22 mouse cellular contexts compared by ENCODE assay signal in the genomic region with DNA sequence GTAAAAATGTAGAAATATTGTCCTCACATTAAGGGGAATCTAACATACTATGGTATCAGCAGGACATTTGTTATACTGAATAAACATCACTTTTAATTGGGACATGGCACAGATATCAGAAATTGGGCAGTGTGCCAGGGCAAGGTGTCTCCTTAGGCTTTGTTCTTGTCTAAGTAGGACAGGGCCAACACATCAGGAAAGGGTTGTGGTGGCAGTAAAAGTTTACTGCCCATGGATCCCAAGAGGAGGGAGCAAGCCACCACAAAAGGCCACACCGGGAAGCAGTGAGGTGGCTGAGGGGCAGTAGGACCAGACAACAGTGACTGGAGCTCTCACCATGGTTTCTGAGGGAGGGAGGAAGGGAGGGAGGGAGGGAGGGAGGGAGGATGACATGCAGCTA.
A peak's percentile ranks its signal among the peaks of the same experiment; 100 is the strongest.
DNase-seq lines count a peak whose midpoint lies in the region; ATAC-seq lines count a peak whose summit lies in the region.
"Had no signal": no experiment of that assay in that cellular context is flagged by ENCODE, and none has a peak within 500 bp of the region (broad histone marks: within the 10 kb centered on the region; RNA-seq: fewer than 3 reads in every experiment).

No protein-coding gene starts in this region.

- peak overlapping the region; percentile 91 for H3K27ac ChIP-seq in heart, embryonic 13.5 days (replicated peaks)
- no peak overlapping the region for H3K27ac ChIP-seq in intestine, embryonic 14.5 days (ENCODE audit: low read depth)
- H3K27ac ChIP-seq in limb, embryonic 10.5 days = no peak overlapping the region
- H3K27ac ChIP-seq in forebrain, embryonic 12.5 days = no peak overlapping the region
- H3K27ac ChIP-seq: forebrain, embryonic 10.5 days; hindbrain, embryonic 14.5 days; liver, embryonic 13.5 days; midbrain, embryonic 13.5 days; neural tube, embryonic 13.5 days had no signal

- no peak for ATAC-seq in heart, embryonic 13.5 days (ENCODE audit: extremely low read depth, insufficient number of reproducible peaks, low FRiP score, low TSS enrichment)
- no peak for ATAC-seq in intestine, embryonic 14.5 days (replicated peaks; ENCODE audit: low FRiP score, low TSS enrichment, low read depth)
- no peak for ATAC-seq in forebrain, embryonic 12.5 days (ENCODE audit: low FRiP score)
- ATAC-seq: forebrain, postnatal 0 days; inflammation-experienced regulatory T-cells, adult 6 months; midbrain, embryonic 13.5 days had no signal

- no peaks in the 10 kb centered on the region for H3K36me3 ChIP-seq in heart, embryonic 13.5 days
- no peaks in the 10 kb centered on the region for H3K36me3 ChIP-seq in intestine, embryonic 14.5 days (ENCODE audit: control insufficient read depth, insufficient read depth, low read length)
- no peaks in the 10 kb centered on the region for H3K36me3 ChIP-seq in limb, embryonic 10.5 days
- H3K36me3 ChIP-seq in forebrain, embryonic 12.5 days (replicated peaks) = no peaks in the 10 kb centered on the region
- H3K36me3 ChIP-seq: forebrain, embryonic 10.5 days; liver, embryonic 13.5 days; midbrain, embryonic 13.5 days; neural tube, embryonic 13.5 days had no signal

- H3K27me3 ChIP-seq in heart, embryonic 13.5 days (replicated peaks) = no peaks in the 10 kb centered on the region
- no peaks in the 10 kb centered on the region for H3K27me3 ChIP-seq in intestine, embryonic 14.5 days (replicated peaks; ENCODE audit: control insufficient read depth, insufficient read depth, low read length)
- H3K27me3 ChIP-seq in limb, embryonic 10.5 days (ENCODE audit: low read depth, poor library complexity, severe bottlenecking) = no peaks in the 10 kb centered on the region
- no peaks in the 10 kb centered on the region for H3K27me3 ChIP-seq in forebrain, embryonic 12.5 days
- H3K27me3 ChIP-seq: liver, embryonic 13.5 days; midbrain, embryonic 13.5 days; neural tube, embryonic 13.5 days had no signal

- H3K4me3 ChIP-seq in heart, embryonic 13.5 days = no peak overlapping the region
- H3K4me3 ChIP-seq in intestine, embryonic 14.5 days (ENCODE audit: low read depth, low read length) = no peak overlapping the region
- no peak overlapping the region for H3K4me3 ChIP-seq in limb, embryonic 10.5 days
- H3K4me3 ChIP-seq in forebrain, embryonic 12.5 days (replicated peaks) = no peak overlapping the region
- H3K4me3 ChIP-seq: forebrain, embryonic 10.5 days; liver, embryonic 13.5 days; midbrain, embryonic 13.5 days; neural tube, embryonic 13.5 days had no signal

- H3K4me1 ChIP-seq in heart, embryonic 13.5 days = peaks cover 25% of the 10 kb centered on the region
- H3K4me1 ChIP-seq in intestine, embryonic 14.5 days (replicated peaks; ENCODE audit: control insufficient read depth, insufficient read depth, low read length) = no peaks in the 10 kb centered on the region
- H3K4me1 ChIP-seq in limb, embryonic 10.5 days = no peaks in the 10 kb centered on the region
- no peaks in the 10 kb centered on the region for H3K4me1 ChIP-seq in forebrain, embryonic 12.5 days
- H3K4me1 ChIP-seq: forebrain, embryonic 10.5 days; midbrain, embryonic 13.5 days; neural tube, embryonic 13.5 days had no signal

- WGBS in heart, embryonic 13.5 days = 20% methylated on average over 1 of the region's 1 CpGs
- WGBS in intestine, embryonic 14.5 days = 42% methylated on average over 1 of the region's 1 CpGs
- 46% methylated on average over 1 of the region's 1 CpGs for WGBS in limb, embryonic 10.5 days
- WGBS in forebrain, embryonic 12.5 days = 79% methylated on average over 1 of the region's 1 CpGs

- no peak overlapping the region for H3K4me2 ChIP-seq in heart, embryonic 13.5 days
- H3K4me2 ChIP-seq in intestine, embryonic 14.5 days (ENCODE audit: low read length) = no peak overlapping the region
- H3K4me2 ChIP-seq in forebrain, embryonic 12.5 days = no peak overlapping the region
- H3K4me2 ChIP-seq: hindbrain, embryonic 14.5 days; liver, embryonic 13.5 days; lung, embryonic 14.5 days; midbrain, embryonic 13.5 days; neural tube, embryonic 13.5 days had no signal

- peak; percentile 6 for DNase-seq in cerebellum, adult 11-12 months
- no peak for DNase-seq in cerebellum, postnatal 4 days (ENCODE audit: low spot score in 2 of 2)
- DNase-seq in heart, adult 9 months (ENCODE audit: low spot score in 2 of 2) = no peak
- peak; percentile 31 to 40 for DNase-seq in cerebellum, postnatal 10 days
- peak; percentile 33 for DNase-seq in intestine, embryonic 14.5 days (ENCODE audit: low spot score)
- no peak for DNase-seq in limb, embryonic 10.5 days (ENCODE audit: low spot score)
- DNase-seq: adrenal gland, postnatal 14 days; forebrain, postnatal 0 days; gastrocnemius, postnatal 14 days; kidney, postnatal 25 days; layer of hippocampus, postnatal 36 days; liver, embryonic 13.5 days; thymus, adult 18-20 months; thymus, postnatal 36 days had no signal

- H3K9ac ChIP-seq in heart, embryonic 13.5 days = no peak overlapping the region
- H3K9ac ChIP-seq in intestine, embryonic 14.5 days (ENCODE audit: low read length) = no peak overlapping the region
- no peak overlapping the region for H3K9ac ChIP-seq in forebrain, embryonic 12.5 days
- H3K9ac ChIP-seq: forebrain, postnatal 0 days; hindbrain, embryonic 14.5 days; liver, embryonic 13.5 days; lung, embryonic 14.5 days; midbrain, embryonic 13.5 days; neural tube, embryonic 13.5 days had no signal

- H3K9me3 ChIP-seq in heart, embryonic 13.5 days = peaks cover 7% of the 10 kb centered on the region; the same call in 1 of the 2 replicates
- H3K9me3 ChIP-seq in intestine, embryonic 14.5 days (ENCODE audit: control insufficient read depth, low read length) = 0 out of 2 replicates have a peak, but pooled peaks cover 4% of the 10 kb centered on the region
- H3K9me3 ChIP-seq in limb, embryonic 10.5 days (replicated peaks) = no peaks in the 10 kb centered on the region
- H3K9me3 ChIP-seq in forebrain, embryonic 12.5 days = no peaks in the 10 kb centered on the region
- H3K9me3 ChIP-seq: forebrain, embryonic 10.5 days; liver, embryonic 13.5 days; midbrain, embryonic 13.5 days; neural tube, embryonic 13.5 days had no signal

Comparison
In these comparisons a context has a peak if more than half of its experiments do, and no peak if none do; other contexts are left out.
1. DNase-seq: peak in cerebellum, adult 11-12 months (single experiment), cerebellum, postnatal 10 days (2 of 2) and intestine, embryonic 14.5 days (single experiment); none in cerebellum, postnatal 4 days (0 of 2), heart, adult 9 months (0 of 2) and limb, embryonic 10.5 days (single experiment).